Mouse (Mus musculus) erythroblast, embryonic 14.5 days (primary cell): ENCODE data around the gene Rbfox3. TPM values are rescaled to one million over a fixed set of nuclear protein-coding genes. Genes with fewer than 3 reads are reported as not detected.

ENCODE experiments used
- H3K27me3 ChIP-seq: 2 replicates; pipeline ENCODE4 v1.6.1; 2012; ENCODE audit warnings: inconsistent platforms; ENCODE audit not compliant: control insufficient read depth
- H3K36me3 ChIP-seq: 2 replicates; pipeline ENCODE4 v1.6.1; 2012; ENCODE audit warnings: mild to moderate bottlenecking, inconsistent platforms; ENCODE audit not compliant: control insufficient read depth
- H3K4me1 ChIP-seq: 2 replicates; pipeline ENCODE4 v1.6.1; 2012; ENCODE audit warnings: inconsistent platforms; ENCODE audit not compliant: control insufficient read depth
- H3K4me3 ChIP-seq: replicated peaks from 2 replicates; pipeline ENCODE3; 2012; ENCODE audit warnings: moderate library complexity, mild to moderate bottlenecking, inconsistent platforms
- H3K9me3 ChIP-seq: 2 replicates; pipeline ENCODE4 v1.6.1; 2012; ENCODE audit warnings: low read length, inconsistent platforms, mixed read lengths; ENCODE audit not compliant: control insufficient read depth
- GATA1 ChIP-seq: IDR thresholded peaks from 2 replicates; pipeline ENCODE4 v1.6.1; 2012; ENCODE audit warnings: low read length, inconsistent platforms, mixed read lengths
- TAL1 ChIP-seq: IDR thresholded peaks from 3 replicates; pipeline ENCODE4 v1.6.1; 2012; ENCODE audit warnings: low read length, inconsistent platforms, mixed read lengths
- polyA plus RNA-seq: library from polyadenylated mRNA; stranded (reverse); fragments of >175 nt; gene quantifications from 2 replicates; pipeline ENCODE4 v1.2.3, GENCODE M21; 2012

Rbfox3 gene
- polyA plus RNA-seq, 1 experiment = 0.02 TPM

DNA sequence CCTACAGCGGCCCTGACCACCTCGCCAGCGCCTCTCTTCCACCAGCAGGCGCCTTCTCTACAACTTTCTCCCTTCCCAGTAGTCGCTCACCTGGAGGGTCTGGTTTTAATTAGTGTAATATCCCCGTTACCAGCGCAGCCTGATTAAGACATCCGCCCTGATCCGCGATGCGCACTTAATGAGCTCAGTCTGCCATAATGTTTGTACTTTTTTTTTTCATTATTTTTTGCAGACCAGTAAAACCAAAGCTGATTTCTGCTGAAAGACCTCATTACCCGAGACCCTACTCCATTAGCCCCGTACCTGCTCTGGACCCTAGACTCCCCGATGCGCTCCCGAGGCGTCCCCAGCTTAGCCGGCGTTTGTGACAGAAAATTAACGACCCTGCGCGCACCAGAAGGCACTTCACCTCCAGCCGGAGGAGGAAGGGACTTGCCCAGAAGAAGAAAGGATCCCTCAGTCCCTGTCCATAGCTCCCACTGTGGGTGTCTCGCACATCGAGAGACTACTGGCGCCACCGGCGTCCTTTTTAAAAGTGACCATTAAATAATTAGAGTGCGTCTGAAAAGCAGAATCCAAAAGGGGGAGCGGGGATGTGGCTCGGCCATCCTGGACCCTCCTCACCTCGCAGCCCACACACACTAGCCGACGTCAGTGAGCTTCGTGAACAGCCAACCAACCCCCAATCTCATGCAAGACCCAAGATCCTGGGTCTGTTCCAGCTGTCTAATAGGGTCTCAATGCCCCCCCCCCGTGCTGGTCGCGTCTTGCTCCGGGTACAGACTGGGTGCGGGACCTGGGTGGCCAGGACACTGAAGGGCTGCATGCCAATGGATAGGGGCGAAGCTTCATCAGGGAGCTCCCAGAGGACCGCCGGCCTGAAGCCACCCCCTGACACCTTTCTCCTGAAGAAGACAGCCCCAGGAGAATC is 3.7 kb downstream of the Rbfox3 start:
- no peaks in the 10 kb centered on the region for H3K36me3 ChIP-seq
- H3K9me3 ChIP-seq = no peaks in the 10 kb centered on the region; the same call in 1 of the 2 replicates
- H3K4me3 ChIP-seq = no peak overlapping the region
- no peaks in the 10 kb centered on the region for H3K4me1 ChIP-seq
- TF ChIP-seq GATA1 (no peak), TAL1 (no peak)
- H3K27me3 ChIP-seq = peaks cover 51% of the 10 kb centered on the region

DNA sequence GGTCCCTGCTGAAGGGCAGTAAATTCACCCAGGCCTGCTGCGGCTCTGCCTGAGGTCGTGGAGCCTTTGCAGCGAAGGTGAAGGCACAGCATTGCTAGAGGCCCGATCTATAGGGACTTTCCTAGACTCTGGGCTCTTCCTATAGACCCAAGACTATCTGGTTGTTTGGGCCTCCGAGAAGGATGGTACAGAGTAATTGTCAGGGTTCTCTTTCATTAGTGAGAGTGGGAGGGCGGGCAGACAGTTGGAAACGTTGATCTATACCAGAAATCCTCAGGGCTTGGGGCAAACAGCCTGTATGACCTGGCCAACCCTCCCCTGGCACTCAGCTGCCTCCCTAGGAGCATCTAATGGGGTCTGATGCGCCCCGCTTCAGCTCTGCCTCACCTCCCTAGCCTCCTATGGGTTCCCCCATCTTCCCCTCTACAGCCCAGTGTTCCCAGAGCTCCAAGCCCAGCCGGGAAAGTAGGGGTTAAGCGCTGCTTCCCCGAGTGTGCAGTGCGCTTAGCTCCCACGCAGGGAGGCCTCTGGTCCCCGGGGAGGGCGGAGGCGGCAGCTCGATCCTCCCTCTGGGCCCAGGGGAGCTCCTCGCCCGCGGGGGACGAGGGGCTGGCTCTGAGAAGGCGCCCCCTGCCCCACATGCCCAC is 4.5 kb downstream of the Rbfox3 start:
- TF ChIP-seq GATA1 = no peak
- no peak for TF ChIP-seq TAL1
- Histone ChIP-seq H3K4me1 (no peaks in the 10 kb centered on the region), H3K9me3 (no peaks in the 10 kb centered on the region; the same call in 1 of the 2 replicates), H3K27me3 (peaks cover 51% of the 10 kb centered on the region), H3K36me3 (no peaks in the 10 kb centered on the region), H3K4me3 (no peak overlapping the region)

DNA sequence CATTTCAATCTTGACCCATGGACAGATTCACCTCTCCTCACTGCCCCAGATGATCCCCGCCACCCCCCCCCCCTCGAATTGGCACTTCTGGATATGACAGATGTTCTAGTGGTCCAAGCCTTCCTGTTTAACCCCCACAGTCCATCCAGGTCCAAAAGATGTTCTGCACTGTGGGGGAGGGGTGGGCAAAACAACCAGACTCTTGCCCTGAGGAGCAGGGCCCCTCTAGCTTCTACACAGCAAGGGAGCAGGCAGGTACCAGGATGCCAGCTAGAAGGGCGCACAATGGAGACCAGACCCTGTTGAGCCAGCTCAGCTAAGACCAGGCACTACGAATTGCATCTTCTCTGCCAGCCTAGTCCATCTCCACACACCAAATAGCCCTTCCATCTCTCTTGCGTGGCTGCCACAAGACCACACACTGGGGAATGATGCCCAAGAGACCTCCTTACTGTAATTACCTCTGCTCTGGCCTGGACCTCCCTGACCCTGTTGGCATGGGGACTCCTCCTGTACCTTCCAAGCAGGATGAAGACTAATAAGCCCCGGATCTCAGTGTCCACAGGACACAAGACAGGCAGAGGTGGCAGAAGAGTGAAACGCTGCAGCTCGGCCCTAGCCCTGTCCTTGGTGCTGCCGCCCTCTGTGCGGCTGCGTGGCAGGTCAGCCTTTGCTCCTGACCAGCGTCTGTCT is 5.1 kb downstream of the Rbfox3 start:
- H3K4me3 ChIP-seq = no peak overlapping the region
- TF ChIP-seq GATA1 = no peak
- no peak for TF ChIP-seq TAL1
- no peaks in the 10 kb centered on the region; the same call in 1 of the 2 replicates for H3K9me3 ChIP-seq
- no peaks in the 10 kb centered on the region for H3K4me1 ChIP-seq
- H3K27me3 ChIP-seq = peaks cover 51% of the 10 kb centered on the region
- H3K36me3 ChIP-seq = no peaks in the 10 kb centered on the region

DNA sequence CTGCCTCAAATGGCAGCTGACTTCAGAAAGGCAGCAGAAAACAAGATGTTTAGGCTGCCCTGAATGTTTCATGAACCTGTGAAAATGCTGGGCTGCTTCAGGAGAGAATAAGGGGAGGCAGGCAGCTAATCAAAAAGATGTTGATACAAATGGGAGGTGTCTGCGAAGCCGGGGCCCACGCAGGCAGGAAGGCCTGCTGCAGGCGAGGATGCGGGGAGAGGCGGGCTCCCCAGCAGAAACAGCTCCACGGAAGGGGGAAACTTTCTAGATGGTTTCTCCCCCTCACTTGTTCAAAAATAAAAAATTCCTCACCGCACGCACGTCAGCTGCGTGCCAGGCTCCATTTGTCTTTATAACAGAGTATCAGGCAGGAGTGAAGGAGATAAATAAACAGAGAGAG is 5.7 kb downstream of the Rbfox3 start:
- Histone ChIP-seq H3K27me3 (peaks cover 46% of the 10 kb centered on the region), H3K4me1 (no peaks in the 10 kb centered on the region), H3K36me3 (no peaks in the 10 kb centered on the region), H3K4me3 (no peak overlapping the region), H3K9me3 (no peaks in the 10 kb centered on the region; the same call in 1 of the 2 replicates)
- TF ChIP-seq GATA1 (no peak), TAL1 (no peak)

DNA sequence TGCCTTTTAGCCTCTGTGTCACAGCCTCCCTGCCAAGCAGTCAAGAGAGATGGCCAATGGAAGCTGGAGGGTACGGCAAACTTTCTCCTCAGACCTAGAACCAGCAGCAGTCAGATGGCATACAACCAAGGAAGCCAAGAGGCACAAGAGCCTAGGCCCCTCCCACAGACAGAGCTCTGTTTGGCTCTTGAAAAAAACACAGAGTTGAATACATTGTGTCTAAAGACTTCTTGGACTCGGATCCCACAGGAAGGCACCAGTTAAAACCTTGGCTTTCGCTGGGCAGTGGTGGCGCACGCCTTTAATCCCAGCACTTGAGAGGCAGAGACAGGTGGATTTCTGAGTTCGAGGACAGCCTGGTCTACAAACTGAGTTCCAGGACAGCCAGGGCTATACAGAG is 7.1 kb downstream of the Rbfox3 start:
- TF ChIP-seq GATA1 = no peak
- no peak for TF ChIP-seq TAL1
- Histone ChIP-seq H3K9me3 (no peaks in the 10 kb centered on the region; the same call in 1 of the 2 replicates), H3K4me1 (no peaks in the 10 kb centered on the region), H3K36me3 (no peaks in the 10 kb centered on the region), H3K27me3 (peaks cover 32% of the 10 kb centered on the region), H3K4me3 (no peak overlapping the region)

DNA sequence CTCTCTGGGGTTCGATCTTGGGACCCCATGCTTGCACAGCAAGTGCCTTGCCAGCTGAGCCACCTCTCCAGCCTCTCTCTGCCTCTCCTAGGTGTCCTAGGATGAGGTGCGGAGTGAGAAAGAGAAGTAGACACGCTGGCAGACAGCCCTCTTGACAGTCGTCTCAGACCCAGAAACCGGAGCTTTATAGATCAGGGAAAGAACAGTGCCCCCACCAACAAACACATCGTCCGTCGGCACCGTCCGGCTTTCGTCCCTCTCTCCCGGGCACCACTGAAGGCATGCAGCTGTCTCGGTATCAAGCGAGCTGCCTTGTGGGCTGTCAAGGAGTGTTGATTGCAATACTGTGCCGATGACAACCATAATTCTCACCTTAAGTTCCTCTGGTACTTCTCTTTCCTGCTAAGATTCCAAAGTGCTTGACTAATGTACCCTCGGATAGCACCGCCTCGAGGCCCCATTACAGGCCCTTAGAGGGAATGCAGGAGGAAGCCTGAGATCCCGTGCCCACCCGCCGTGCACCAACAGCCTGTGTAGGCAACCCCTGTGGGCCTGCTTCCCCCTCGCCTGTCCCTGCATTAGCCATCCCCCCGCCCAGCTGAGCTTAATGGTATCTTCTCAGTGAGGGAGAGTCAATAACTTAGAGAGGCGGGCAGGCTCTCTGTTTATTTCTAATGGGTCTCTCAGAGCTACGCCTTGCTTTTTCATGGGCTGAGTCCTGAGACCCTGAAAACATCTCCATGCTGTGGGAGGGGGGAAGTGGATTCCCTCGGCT is 11.4 kb downstream of the Rbfox3 start:
- Histone ChIP-seq H3K27me3 (no peaks in the 10 kb centered on the region), H3K4me1 (no peaks in the 10 kb centered on the region), H3K36me3 (no peaks in the 10 kb centered on the region), H3K4me3 (no peak overlapping the region), H3K9me3 (no peaks in the 10 kb centered on the region; the same call in 1 of the 2 replicates)
- TF ChIP-seq GATA1 = no peak
- TF ChIP-seq TAL1 = no peak

DNA sequence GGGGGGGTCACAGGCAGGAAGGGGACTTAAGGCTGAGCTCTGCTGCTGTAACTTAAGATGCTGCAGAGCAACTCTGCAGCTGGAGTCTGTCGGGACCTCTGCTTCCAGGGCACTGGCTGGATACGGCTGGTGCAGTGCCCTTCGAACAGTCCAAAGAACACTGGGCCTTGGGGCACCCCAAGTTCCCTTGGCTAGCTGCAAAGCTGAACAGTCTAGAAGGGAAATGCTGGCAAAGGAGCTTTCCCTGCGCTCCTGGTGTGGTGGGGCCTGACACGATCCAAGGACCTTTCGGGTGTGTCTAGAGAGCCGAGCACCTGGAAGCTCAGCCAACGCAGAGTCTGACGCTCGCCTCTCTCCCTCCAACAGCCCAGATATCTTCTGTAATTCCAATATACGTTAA is 12.8 kb downstream of the Rbfox3 start:
- Histone ChIP-seq H3K4me3 (no peak overlapping the region), H3K36me3 (no peaks in the 10 kb centered on the region), H3K4me1 (no peaks in the 10 kb centered on the region), H3K27me3 (no peaks in the 10 kb centered on the region), H3K9me3 (no peaks in the 10 kb centered on the region; the same call in 1 of the 2 replicates)
- TF ChIP-seq GATA1 (no peak), TAL1 (no peak)

DNA sequence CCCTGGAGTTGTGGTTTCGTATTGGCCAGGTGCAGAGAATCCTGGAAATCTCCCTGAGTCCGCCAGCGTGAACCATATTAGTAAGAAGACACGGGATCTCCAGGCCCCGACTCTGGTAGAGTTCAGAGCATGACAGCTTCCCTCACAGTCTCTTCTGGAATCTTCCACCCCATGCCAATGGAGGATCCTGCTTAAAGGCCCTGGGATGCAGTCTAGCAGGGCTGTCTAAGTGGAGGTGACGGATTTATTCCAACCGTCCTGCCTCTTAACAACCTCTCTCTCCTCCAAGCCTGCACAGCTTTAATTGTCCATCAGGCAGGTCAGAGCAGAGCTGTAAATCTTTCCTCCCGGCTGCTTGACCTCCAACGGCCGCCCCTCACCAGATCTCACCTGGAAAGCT is 13.2 kb downstream of the Rbfox3 start:
- TF ChIP-seq TAL1 (no peak), GATA1 (no peak)
- Histone ChIP-seq H3K9me3 (no peaks in the 10 kb centered on the region), H3K27me3 (no peaks in the 10 kb centered on the region), H3K4me3 (no peak overlapping the region), H3K4me1 (no peaks in the 10 kb centered on the region), H3K36me3 (no peaks in the 10 kb centered on the region)
